Mouse (Mus musculus) brown adipose tissue, adult 24 weeks (tissue): ENCODE results near the gene Aen. TPM values are rescaled to one million over a fixed set of nuclear protein-coding genes. Genes with fewer than 3 reads are reported as not detected.

Experiments
- H3K27ac ChIP-seq: fragments of 200-500 bp; replicated peaks from 2 replicates; pipeline ENCODE4 v1.5.1; 2012; ENCODE audit warnings: low read depth, mild to moderate bottlenecking, low read length
- H3K4me1 ChIP-seq: fragments of 200-500 bp; 2 replicates; pipeline ENCODE4 v1.6.1; 2012; ENCODE audit warnings: low read length, mixed read lengths; ENCODE audit not compliant: control insufficient read depth, insufficient read depth, insufficient read length
- H3K4me3 ChIP-seq: fragments of 200-500 bp; 2 replicates; pipeline ENCODE4 v1.5.1; 2012; ENCODE audit warnings: low read depth, mild to moderate bottlenecking, low read length, moderate library complexity; ENCODE audit not compliant: insufficient read depth
- polyA plus RNA-seq: library from polyadenylated mRNA; stranded (reverse); fragments of >200 nt; gene quantifications from 2 replicates; pipeline ENCODE4 v1.2.4, GENCODE M21; 2012; ENCODE audit not compliant: missing spikeins, insufficient read depth, insufficient read length

Aen gene
- polyA plus RNA-seq, 1 experiment, result 8.5 TPM

GRCm38 (mm10) chr7:78912253-78912973 lies 16.8 kb downstream of the Aen start:
- Histone ChIP-seq H3K4me3 (peak overlapping the region; percentile 23), H3K4me1 (peaks cover 4% of the 10 kb centered on the region; the same call in 1 of the 2 replicates), H3K27ac (0 out of 2 replicates have a peak overlapping the region, but pooled peaks have one; percentile 5)

- Histone ChIP-seq H3K4me1 (peaks cover 4% of the 10 kb centered on the region; the same call in 1 of the 2 replicates), H3K4me3 (peak within 1 kb of the TSS; percentile 60), H3K27ac (peak within 1 kb of the TSS; percentile 32; the same call in 1 of the 2 replicates)
Observed at GRCm38 (mm10) chr7:78912974-78913474, 17.4 kb downstream of the Aen start, which contains the start of gene Isg20. Gene Isg20 (plus strand): TSS chr7:78913424.

GRCm38 (mm10) chr7:78913649-78914544 lies 18.2 kb downstream of the Aen start:
- H3K4me3 ChIP-seq, result peak overlapping the region; percentile 60
- H3K4me1 ChIP-seq, result peaks cover 4% of the 10 kb centered on the region; the same call in 1 of the 2 replicates
- H3K27ac ChIP-seq, result peak overlapping the region; percentile 32; the same call in 1 of the 2 replicates

GRCm38 (mm10) chr7:78914545-78914845 lies 18.8 kb downstream of the Aen start:
- no peak overlapping the region for H3K27ac ChIP-seq
- H3K4me1 ChIP-seq, result peaks cover 4% of the 10 kb centered on the region; the same call in 1 of the 2 replicates
- H3K4me3 ChIP-seq, result peak overlapping the region; percentile 60; the same call in 1 of the 2 replicates

GRCm38 (mm10) chr7:78914896-78915510 lies 19.3 kb downstream of the Aen start:
- H3K4me1 ChIP-seq, result peaks cover 4% of the 10 kb centered on the region; the same call in 1 of the 2 replicates
- H3K4me3 ChIP-seq, result no peak overlapping the region
- no peak overlapping the region for H3K27ac ChIP-seq

- no peak overlapping the region for H3K4me3 ChIP-seq
- H3K27ac ChIP-seq, result no peak overlapping the region
- H3K4me1 ChIP-seq, result peaks cover 4% of the 10 kb centered on the region; the same call in 1 of the 2 replicates
Observed at GRCm38 (mm10) chr7:78918686-78919085, 23.0 kb downstream of the Aen start.

DNA sequence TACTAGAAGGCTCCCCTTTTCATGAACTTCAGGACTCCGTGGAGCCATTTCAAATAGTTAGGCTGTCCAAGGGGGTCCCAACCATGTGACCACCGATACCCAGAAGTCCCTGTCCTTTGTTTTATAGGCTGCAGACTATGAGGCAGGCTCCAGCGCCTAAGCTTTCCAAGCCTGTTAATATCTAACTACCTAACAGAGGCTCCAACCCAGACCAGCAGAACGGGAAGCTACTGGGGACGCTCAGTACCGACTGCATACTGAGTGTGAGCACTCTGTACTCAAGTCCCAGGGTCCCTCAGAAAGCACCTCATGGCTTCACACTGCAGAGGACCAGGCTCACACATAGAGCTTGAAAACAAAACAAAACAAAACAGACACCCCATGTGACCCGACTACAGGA lies 26.9 kb downstream of the Aen start:
- H3K4me3 ChIP-seq, result no peak overlapping the region
- no peaks in the 10 kb centered on the region for H3K4me1 ChIP-seq
- H3K27ac ChIP-seq, result no peak overlapping the region

GRCm38 (mm10) chr7:78924300-78924699 lies 28.6 kb downstream of the Aen start:
- Histone ChIP-seq H3K4me1 (no peaks in the 10 kb centered on the region), H3K27ac (no peak overlapping the region), H3K4me3 (no peak overlapping the region)

- no peak overlapping the region for H3K27ac ChIP-seq
- H3K4me3 ChIP-seq, result no peak overlapping the region
- H3K4me1 ChIP-seq, result no peaks in the 10 kb centered on the region
Observed at GRCm38 (mm10) chr7:78924796-78925195, 29.1 kb downstream of the Aen start.

DNA sequence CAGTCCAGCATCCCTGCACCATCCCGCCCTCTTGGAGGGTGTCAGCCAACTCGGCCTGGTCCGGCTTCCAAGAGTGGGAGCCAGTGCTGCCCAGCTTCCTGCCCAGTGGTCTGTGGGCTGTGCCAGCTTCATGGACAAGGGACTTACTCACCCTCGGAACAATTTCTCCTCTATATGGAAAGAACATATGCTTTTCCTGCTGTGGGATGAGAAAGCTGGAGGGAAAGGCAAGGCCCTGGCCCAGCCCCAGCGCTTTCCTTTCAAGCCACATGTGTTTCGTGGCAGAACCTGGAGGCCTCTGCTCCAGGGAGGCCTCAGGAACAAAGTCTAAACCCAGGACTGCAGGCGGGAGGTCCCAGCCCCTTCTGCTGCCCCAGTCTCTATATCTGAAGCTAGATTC lies 30.0 kb downstream of the Aen start:
- no peak overlapping the region for H3K4me3 ChIP-seq
- no peak overlapping the region for H3K27ac ChIP-seq
- H3K4me1 ChIP-seq, result no peaks in the 10 kb centered on the region

DNA sequence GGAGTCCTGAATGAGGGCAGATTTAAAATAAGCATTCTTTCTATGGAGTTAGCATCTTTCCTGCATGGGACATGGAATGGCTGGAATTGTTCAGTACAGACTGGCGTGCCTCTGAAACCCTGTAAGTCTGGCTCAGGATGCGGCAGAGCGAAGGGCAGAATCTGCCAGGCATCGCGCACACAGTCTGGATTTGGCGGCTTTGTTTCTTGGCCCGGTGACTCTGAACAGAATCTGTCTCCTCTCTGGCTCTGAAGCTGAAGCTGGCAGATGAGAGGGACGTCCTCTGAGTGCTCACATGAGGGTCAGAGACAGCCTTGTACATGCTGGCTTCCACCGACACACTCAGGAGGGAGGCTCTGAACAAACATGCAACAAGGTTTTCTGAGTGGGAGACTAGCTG lies 30.5 kb downstream of the Aen start:
- H3K4me1 ChIP-seq, result no peaks in the 10 kb centered on the region
- H3K27ac ChIP-seq, result no peak overlapping the region
- no peak overlapping the region for H3K4me3 ChIP-seq

- Histone ChIP-seq H3K27ac (no peak overlapping the region), H3K4me3 (no peak overlapping the region), H3K4me1 (no peaks in the 10 kb centered on the region)
Observed at GRCm38 (mm10) chr7:78927266-78927665, 31.6 kb downstream of the Aen start.

GRCm38 (mm10) chr7:78938957-78939602 lies 43.4 kb downstream of the Aen start:
- Histone ChIP-seq H3K4me1 (no peaks in the 10 kb centered on the region), H3K4me3 (no peak overlapping the region), H3K27ac (no peak overlapping the region)

DNA sequence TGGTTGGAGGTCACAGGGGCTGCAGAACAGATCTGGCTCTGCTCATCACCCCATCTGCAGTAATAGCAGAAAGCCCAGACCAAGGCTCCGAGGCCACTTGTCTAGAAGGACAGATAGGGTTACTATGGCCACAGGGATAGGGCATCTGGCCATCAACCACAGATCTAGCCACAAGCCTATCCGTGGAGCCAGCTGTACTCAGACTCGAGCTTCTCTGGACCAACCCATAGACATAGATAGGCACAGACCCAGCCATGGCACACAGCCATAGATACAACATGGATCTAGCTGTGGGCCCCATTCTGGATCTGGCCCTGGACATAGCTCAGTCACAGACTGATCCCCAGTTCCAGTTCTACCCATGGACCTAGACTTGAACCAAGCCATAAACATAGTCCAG lies 45.3 kb downstream of the Aen start:
- Histone ChIP-seq H3K4me3 (no peak overlapping the region), H3K27ac (no peak overlapping the region), H3K4me1 (no peaks in the 10 kb centered on the region)
